Mouse (Mus musculus): Measurements from ENCODE around the gene Fer. TPM values are rescaled to one million over a fixed set of nuclear protein-coding genes. Genes with fewer than 3 reads are reported as not detected.

Fer gene
- total and polyA plus RNA-seq, 2 experiments from 2014 or later, result 22.6 to 22.7 TPM

DNA sequence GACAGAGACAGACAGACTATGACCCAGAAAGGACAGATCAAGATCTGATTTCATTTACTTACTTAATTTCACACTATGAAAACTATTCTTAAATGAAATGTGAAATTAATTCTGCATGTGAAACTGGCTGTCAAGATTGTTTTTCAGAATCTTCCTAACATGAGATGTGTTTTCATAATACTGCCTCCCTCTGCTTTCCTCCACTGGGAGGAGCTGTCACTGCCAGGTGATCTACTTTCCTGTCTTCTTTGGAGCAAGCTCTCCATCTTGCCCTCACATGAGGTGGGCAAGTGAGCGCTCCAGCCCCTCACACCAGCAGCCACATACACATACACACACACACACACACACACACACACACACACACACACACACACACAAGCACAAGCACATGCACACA is 108.1 kb downstream of the Fer start:
- Histone ChIP-seq H3K27ac (ENCODE audit: low read depth, low read length) (no peak overlapping the region), H3K4me1 (ENCODE audit: insufficient read depth, low read length) (peaks cover 4% of the 10 kb centered on the region; the same call in 1 of the 2 replicates), H3K4me3 (ENCODE audit: low read depth, low read length) (no peak overlapping the region), H3K27me3 (ENCODE audit: insufficient read depth, low read length) (no peaks in the 10 kb centered on the region), H3K36me3 (ENCODE audit: insufficient read depth, low read length) (0 out of 2 replicates have a peak, but pooled peaks cover 2% of the 10 kb centered on the region), H3K4me2 (ENCODE audit: low read depth, low read length, poor library complexity, severe bottlenecking) (no peak overlapping the region), H3K9me3 (ENCODE audit: low read length) (no peaks in the 10 kb centered on the region), H3K9ac (replicated peaks; ENCODE audit: low read length, poor library complexity, severe bottlenecking) (no peak overlapping the region)
- DNase-seq (ENCODE audit: low spot score), result no peak
- TF ChIP-seq CTCF (IDR thresholded peaks at IDR 0.05), result peak; percentile 56
- WGBS, result 96% methylated on average over 1 of the region's 1 CpGs
- ATAC-seq (ENCODE audit: low FRiP score), result no peak

DNA sequence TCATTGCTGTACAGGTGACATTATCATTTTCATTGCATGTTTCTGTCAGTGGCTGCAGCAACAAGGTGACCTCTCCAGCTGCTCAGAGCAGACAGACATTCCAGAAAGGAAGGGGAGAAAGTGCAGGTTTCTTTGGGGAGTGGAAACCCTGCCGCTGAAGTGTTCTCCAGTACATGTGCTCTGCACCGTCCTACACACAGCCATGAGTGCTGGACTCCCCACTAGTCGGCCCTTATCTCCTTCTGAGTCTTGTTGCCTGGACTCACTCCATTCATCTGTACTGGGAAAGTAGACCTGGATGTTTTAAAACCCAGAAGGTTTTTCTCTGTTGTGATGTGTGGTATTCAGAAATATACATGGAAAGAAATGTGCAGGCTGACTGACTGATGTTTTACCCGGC is 109.3 kb downstream of the Fer start:
- Histone ChIP-seq H3K4me3 (ENCODE audit: low read depth, low read length) (no peak overlapping the region), H3K27me3 (ENCODE audit: insufficient read depth, low read length) (no peaks in the 10 kb centered on the region), H3K9ac (replicated peaks; ENCODE audit: low read length, poor library complexity, severe bottlenecking) (no peak overlapping the region), H3K4me1 (ENCODE audit: insufficient read depth, low read length) (peaks cover 2% of the 10 kb centered on the region; the same call in 1 of the 2 replicates), H3K36me3 (ENCODE audit: insufficient read depth, low read length) (0 out of 2 replicates have a peak, but pooled peaks cover 2% of the 10 kb centered on the region), H3K27ac (ENCODE audit: low read depth, low read length) (no peak overlapping the region), H3K9me3 (ENCODE audit: low read length) (no peaks in the 10 kb centered on the region), H3K4me2 (ENCODE audit: low read depth, low read length, poor library complexity, severe bottlenecking) (no peak overlapping the region)
- WGBS, result 64% methylated on average over 4 of the region's 4 CpGs
- no peak for TF ChIP-seq CTCF (IDR thresholded peaks at IDR 0.05)
- ATAC-seq (ENCODE audit: low FRiP score) (no peak), DNase-seq (ENCODE audit: low spot score) (no peak)

DNA sequence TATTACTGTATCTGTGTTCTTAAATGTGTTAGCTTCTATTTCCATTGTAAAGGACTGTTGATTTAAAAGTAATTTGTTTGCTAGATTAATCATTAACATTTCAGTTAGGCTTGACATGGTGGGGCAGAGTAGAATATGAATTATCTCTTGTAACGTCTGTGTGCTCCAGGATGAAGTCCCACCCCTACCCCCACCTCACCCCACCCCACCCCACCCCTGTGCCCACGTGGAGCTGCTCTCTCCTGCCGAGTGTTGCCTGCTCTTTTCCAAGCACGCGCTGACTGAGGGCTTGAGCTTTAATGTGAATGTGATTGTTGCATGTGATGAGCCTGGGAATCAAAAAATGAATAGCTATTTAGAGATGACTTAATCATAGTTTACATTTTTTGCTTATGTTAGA is 110.9 kb downstream of the Fer start:
- WGBS, result 56% methylated on average over 5 of the region's 5 CpGs
- H3K36me3 ChIP-seq (ENCODE audit: insufficient read depth, low read length), result 0 out of 2 replicates have a peak, but pooled peaks cover 2% of the 10 kb centered on the region

DNA sequence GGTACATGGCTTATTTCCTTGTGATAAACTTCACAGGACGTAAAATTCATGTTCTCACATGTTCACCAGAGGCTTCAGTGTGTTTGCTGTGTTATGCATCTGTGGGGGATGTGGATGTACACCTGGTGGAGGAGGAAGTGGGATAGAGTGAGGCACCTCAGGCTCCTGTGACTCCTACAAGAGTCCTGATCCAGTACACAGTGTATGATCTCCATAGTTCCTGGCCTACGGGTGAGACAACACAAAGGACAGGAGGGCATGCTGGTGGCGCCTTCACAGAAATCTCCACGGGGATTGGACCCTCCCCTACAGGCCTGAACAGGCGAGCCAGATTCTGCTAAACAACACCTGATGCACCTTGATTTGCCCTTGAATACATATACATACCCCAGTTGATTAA is 111.4 kb downstream of the Fer start:
- DNase-seq (ENCODE audit: low spot score), result no peak
- H3K4me1 ChIP-seq (ENCODE audit: insufficient read depth, low read length), result no peaks in the 10 kb centered on the region
- TF ChIP-seq CTCF (IDR thresholded peaks at IDR 0.05), result no peak
- no peaks in the 10 kb centered on the region for H3K9me3 ChIP-seq (ENCODE audit: low read length)
- no peak overlapping the region for H3K9ac ChIP-seq (replicated peaks; ENCODE audit: low read length, poor library complexity, severe bottlenecking)
- no peaks in the 10 kb centered on the region for H3K27me3 ChIP-seq (ENCODE audit: insufficient read depth, low read length)
- H3K27ac ChIP-seq (ENCODE audit: low read depth, low read length), result no peak overlapping the region
- no peak overlapping the region for H3K4me3 ChIP-seq (ENCODE audit: low read depth, low read length)
- H3K4me2 ChIP-seq (ENCODE audit: low read depth, low read length, poor library complexity, severe bottlenecking), result no peak overlapping the region
- H3K36me3 ChIP-seq (ENCODE audit: insufficient read depth, low read length), result 0 out of 2 replicates have a peak, but pooled peaks cover 2% of the 10 kb centered on the region
- ATAC-seq (ENCODE audit: low FRiP score), result no peak
- 91% methylated on average over 5 of the region's 5 CpGs for WGBS

More for the DNA sequence above, 110.9 kb downstream of the Fer start:
- H3K9me3 ChIP-seq (ENCODE audit: low read length), result no peaks in the 10 kb centered on the region
- ATAC-seq (ENCODE audit: low FRiP score) (no peak), DNase-seq (ENCODE audit: low spot score) (no peak)
- no peaks in the 10 kb centered on the region for H3K4me1 ChIP-seq (ENCODE audit: insufficient read depth, low read length)
- H3K9ac ChIP-seq (replicated peaks; ENCODE audit: low read length, poor library complexity, severe bottlenecking), result no peak overlapping the region
- H3K4me3 ChIP-seq (ENCODE audit: low read depth, low read length), result no peak overlapping the region
- H3K4me2 ChIP-seq (ENCODE audit: low read depth, low read length, poor library complexity, severe bottlenecking), result no peak overlapping the region
- H3K27me3 ChIP-seq (ENCODE audit: insufficient read depth, low read length), result no peaks in the 10 kb centered on the region
- TF ChIP-seq CTCF (IDR thresholded peaks at IDR 0.05), result no peak
- no peak overlapping the region for H3K27ac ChIP-seq (ENCODE audit: low read depth, low read length)

DNA sequence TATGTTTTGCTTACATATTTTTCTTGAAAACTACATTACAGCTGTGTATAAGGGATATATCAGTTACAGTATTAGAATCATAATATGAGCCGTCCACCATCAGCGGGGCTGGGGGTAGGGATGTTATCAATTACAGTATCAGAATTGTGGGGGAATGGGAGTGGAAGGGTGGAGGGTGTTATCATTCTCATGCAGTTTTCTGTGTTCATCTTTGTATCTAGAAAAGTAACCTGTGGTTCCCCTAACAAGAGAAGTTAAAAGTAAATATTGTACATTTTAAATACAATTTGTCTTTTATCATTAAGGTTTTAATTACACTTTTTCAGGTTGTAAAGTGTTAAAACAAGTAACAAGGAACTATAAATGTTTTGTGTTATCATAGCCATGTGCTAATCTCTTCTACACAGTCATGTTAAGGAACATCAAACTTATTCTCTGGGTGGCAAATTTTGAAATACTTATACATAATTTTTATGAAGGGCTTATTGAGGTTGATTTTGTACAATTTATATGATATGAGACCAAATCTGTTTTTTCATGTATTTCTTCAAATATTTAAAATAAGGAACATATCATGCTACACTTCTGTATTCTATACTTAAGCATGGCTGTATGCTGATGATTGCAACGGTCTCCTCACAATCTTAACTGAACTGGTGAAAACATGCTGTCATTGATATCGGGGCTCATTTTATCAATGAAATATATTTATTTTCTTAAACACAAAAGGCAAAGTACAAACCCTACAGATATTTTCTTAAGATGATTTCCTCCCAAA is 116.1 kb downstream of the Fer start:
- H3K27me3 ChIP-seq (ENCODE audit: insufficient read depth, low read length), result no peaks in the 10 kb centered on the region
- H3K36me3 ChIP-seq (ENCODE audit: insufficient read depth, low read length), result 0 out of 2 replicates have a peak, but pooled peaks cover 2% of the 10 kb centered on the region
- ATAC-seq (ENCODE audit: low FRiP score) (no peak), DNase-seq (ENCODE audit: low spot score) (no peak)
- no peak overlapping the region for H3K9ac ChIP-seq (replicated peaks; ENCODE audit: low read length, poor library complexity, severe bottlenecking)
- no peaks in the 10 kb centered on the region for H3K9me3 ChIP-seq (ENCODE audit: low read length)
- no peak overlapping the region for H3K4me2 ChIP-seq (ENCODE audit: low read depth, low read length, poor library complexity, severe bottlenecking)
- no peaks in the 10 kb centered on the region for H3K4me1 ChIP-seq (ENCODE audit: insufficient read depth, low read length)
- no peak overlapping the region for H3K4me3 ChIP-seq (ENCODE audit: low read depth, low read length)
- H3K27ac ChIP-seq (ENCODE audit: low read depth, low read length), result no peak overlapping the region
- 93% methylated on average over 4 of the region's 4 CpGs for WGBS
- no peak for TF ChIP-seq CTCF (IDR thresholded peaks at IDR 0.05)

DNA sequence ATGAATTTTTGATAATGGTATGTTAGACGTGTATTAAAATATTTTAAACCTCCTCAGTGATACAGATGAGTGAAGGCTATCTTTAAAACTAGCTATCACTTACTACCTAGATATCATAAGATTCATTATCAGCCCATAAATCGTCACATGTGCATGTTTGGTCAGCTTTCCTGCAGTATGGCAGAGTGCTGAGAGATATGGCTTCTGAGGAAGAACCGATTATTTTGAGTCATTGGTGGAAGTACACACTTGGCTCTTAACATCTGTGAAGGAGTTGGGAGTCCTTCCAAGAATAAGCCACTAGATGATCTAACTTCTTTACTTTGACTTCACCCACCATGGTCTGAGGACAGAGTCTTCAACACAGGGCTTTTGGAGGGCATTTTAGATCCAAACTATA is 117.3 kb downstream of the Fer start:
- ATAC-seq (ENCODE audit: low FRiP score) (no peak), DNase-seq (ENCODE audit: low spot score) (no peak)
- Histone ChIP-seq H3K27ac (ENCODE audit: low read depth, low read length) (no peak overlapping the region), H3K36me3 (ENCODE audit: insufficient read depth, low read length) (no peaks in the 10 kb centered on the region), H3K4me2 (ENCODE audit: low read depth, low read length, poor library complexity, severe bottlenecking) (no peak overlapping the region), H3K27me3 (ENCODE audit: insufficient read depth, low read length) (no peaks in the 10 kb centered on the region), H3K4me3 (ENCODE audit: low read depth, low read length) (no peak overlapping the region), H3K9me3 (ENCODE audit: low read length) (no peaks in the 10 kb centered on the region), H3K9ac (replicated peaks; ENCODE audit: low read length, poor library complexity, severe bottlenecking) (no peak overlapping the region), H3K4me1 (ENCODE audit: insufficient read depth, low read length) (no peaks in the 10 kb centered on the region)
- no peak for TF ChIP-seq CTCF (IDR thresholded peaks at IDR 0.05)
- WGBS, result 93% methylated on average over 3 of the region's 3 CpGs
